Mouse (Mus musculus): ENCODE measurements around the gene Galk2. TPM values are rescaled to one million over a fixed set of nuclear protein-coding genes. Genes with fewer than 3 reads are reported as not detected.

The Galk2 gene
- total and polyA plus RNA-seq, 2 experiments from 2014 or later, result 27.8 to 28.5 TPM

DNA sequence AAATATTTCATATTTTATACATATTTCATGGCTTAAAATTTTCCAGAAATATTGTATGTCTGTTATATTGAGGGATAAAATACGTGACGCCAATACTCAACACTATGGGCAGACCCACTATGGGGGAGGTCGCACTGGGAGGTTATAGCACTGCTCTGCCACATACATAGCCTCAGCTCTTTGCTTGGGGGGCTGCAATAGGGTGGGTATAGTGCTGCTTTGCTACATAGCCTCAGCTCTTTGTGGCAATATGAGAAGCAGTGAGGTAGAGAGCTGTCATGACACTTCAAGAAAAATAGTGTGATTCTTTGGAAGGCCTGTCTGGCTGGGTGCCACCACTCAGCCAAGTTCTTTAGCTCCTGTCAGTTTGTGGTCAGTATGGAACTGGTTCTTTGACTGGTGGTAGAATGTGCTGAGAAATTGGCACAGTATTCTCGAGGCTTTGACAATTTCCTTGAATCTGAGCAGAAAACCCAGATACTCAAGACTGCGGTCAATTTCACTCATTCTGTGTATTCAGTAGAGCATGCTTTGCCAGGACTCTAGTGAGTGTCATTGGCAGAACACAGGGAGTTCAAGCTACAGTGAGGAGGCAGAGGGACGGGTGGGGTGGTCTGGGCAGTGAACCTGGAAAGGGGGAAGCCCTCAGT lies 80.2 kb downstream of the Galk2 start:
- Histone ChIP-seq H3K9me3 (ENCODE audit: low read length) (no peaks in the 10 kb centered on the region), H3K4me2 (ENCODE audit: low read depth) (no peak overlapping the region), H3K27me3 (ENCODE audit: insufficient read depth, low read length) (no peaks in the 10 kb centered on the region), H3K27ac (ENCODE audit: low read depth, low read length) (no peak overlapping the region), H3K36me3 (ENCODE audit: insufficient read depth) (no peaks in the 10 kb centered on the region), H3K9ac (no peak overlapping the region), H3K4me1 (ENCODE audit: insufficient read depth) (no peaks in the 10 kb centered on the region), H3K4me3 (ENCODE audit: low read depth, low read length) (no peak overlapping the region)
- peak; percentile 2 for DNase-seq
- TF ChIP-seq CTCF (IDR thresholded peaks at IDR 0.05; ENCODE audit: low read depth), result no peak
- ATAC-seq, result no peak; the same call in 1 of the 2 replicates
- 57% methylated on average over 6 of the region's 6 CpGs for WGBS

DNA sequence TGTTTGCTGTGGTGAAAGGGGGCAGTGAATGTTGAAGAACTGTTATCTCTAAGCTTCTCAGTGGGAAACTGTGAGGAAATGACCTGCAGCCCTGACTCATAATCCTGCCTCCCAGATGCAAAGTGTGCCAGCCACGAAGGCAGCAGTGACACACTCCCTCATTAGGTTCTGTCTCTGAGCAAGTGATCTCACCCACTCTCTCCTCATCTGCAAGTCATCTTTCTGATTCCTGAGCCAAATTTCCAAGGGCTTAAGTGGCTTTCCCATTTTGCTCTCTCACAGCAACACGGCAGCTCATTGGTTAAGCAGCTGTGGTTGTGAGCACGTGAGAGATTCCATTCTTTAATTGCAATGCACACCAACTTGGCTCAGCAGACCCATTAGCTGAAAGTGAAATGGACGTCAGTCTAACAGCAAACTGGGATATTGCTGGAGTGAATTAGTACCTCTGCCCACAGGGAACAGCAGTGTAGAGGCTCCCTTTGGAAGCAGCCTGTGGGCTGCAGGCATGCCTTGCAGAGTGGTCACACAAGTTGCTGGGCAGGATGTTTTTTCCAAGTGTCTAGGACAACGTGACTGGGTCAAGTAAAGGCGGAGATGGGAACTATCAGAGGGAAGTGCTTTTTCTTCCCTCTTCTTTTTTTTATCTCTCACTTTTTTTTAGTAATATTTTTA lies 82.3 kb downstream of the Galk2 start:
- no peaks in the 10 kb centered on the region for H3K4me1 ChIP-seq (ENCODE audit: insufficient read depth)
- no peak overlapping the region for H3K4me3 ChIP-seq (ENCODE audit: low read depth, low read length)
- ATAC-seq (no peak; the same call in 1 of the 2 replicates), DNase-seq (no peak)
- H3K36me3 ChIP-seq (ENCODE audit: insufficient read depth), result no peaks in the 10 kb centered on the region
- no peak overlapping the region for H3K27ac ChIP-seq (ENCODE audit: low read depth, low read length)
- TF ChIP-seq CTCF (IDR thresholded peaks at IDR 0.05; ENCODE audit: low read depth), result no peak
- no peaks in the 10 kb centered on the region for H3K9me3 ChIP-seq (ENCODE audit: low read length)
- 52% methylated on average over 6 of the region's 6 CpGs for WGBS
- H3K9ac ChIP-seq, result no peak overlapping the region
- no peak overlapping the region for H3K4me2 ChIP-seq (ENCODE audit: low read depth)
- H3K27me3 ChIP-seq (ENCODE audit: insufficient read depth, low read length), result no peaks in the 10 kb centered on the region

DNA sequence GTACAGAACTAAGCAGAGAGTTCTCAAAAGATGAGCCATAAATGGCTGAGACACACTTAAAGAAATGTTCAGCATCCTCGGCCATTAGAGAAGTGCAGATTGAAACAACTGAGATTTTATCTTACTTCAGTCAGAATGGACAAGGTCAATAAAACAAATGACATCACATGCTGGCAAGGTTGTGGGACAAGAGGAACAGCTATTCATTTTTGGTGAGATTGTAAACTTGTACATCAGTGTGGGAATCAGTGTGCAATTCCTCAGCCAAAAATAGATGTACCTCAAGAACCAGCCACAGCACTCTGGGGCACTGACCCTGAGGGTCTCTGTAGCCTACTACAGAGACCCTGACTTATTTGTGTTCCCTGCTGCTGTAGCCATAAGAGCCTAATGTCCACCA lies 84.4 kb downstream of the Galk2 start:
- Histone ChIP-seq H3K27me3 (ENCODE audit: insufficient read depth, low read length) (no peaks in the 10 kb centered on the region), H3K27ac (ENCODE audit: low read depth, low read length) (no peak overlapping the region), H3K9ac (no peak overlapping the region), H3K4me3 (ENCODE audit: low read depth, low read length) (no peak overlapping the region), H3K9me3 (ENCODE audit: low read length) (no peaks in the 10 kb centered on the region), H3K4me1 (ENCODE audit: insufficient read depth) (no peaks in the 10 kb centered on the region), H3K4me2 (ENCODE audit: low read depth) (no peak overlapping the region), H3K36me3 (ENCODE audit: insufficient read depth) (0 out of 2 replicates have a peak, but pooled peaks cover 3% of the 10 kb centered on the region)
- no peak for DNase-seq
- 75% methylated on average over 1 of the region's 1 CpGs for WGBS
- no peak for ATAC-seq
- TF ChIP-seq CTCF (IDR thresholded peaks at IDR 0.05; ENCODE audit: low read depth), result no peak

DNA sequence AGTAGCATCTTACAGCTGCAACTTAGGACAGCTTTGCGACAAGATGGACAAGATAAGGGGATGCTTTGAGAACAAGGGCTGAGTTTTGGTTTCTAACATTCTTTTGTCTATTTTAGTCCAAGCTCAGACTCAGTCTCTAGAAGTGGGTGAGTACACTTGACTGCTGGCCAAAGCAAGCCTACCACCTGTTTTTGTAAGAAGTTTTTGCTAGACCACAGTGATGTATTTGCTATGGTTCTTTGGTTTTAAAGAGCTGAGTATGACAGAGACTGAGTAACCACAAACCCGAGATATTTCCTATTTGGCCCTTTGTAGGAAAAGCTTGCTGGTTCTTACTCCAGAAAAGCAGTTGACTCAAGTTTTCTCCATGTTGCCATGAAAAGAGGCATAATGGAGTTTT lies 89.3 kb downstream of the Galk2 start:
- Histone ChIP-seq H3K9ac (no peak overlapping the region), H3K4me2 (ENCODE audit: low read depth) (no peak overlapping the region), H3K9me3 (ENCODE audit: low read length) (no peaks in the 10 kb centered on the region), H3K27ac (ENCODE audit: low read depth, low read length) (no peak overlapping the region), H3K4me1 (ENCODE audit: insufficient read depth) (no peaks in the 10 kb centered on the region), H3K36me3 (ENCODE audit: insufficient read depth) (peaks cover 11% of the 10 kb centered on the region; the same call in 1 of the 2 replicates), H3K27me3 (ENCODE audit: insufficient read depth, low read length) (no peaks in the 10 kb centered on the region), H3K4me3 (ENCODE audit: low read depth, low read length) (no peak overlapping the region)
- no peak for ATAC-seq
- DNase-seq, result no peak
- 97% methylated on average over 2 of the region's 2 CpGs for WGBS
- no peak for TF ChIP-seq CTCF (IDR thresholded peaks at IDR 0.05; ENCODE audit: low read depth)

DNA sequence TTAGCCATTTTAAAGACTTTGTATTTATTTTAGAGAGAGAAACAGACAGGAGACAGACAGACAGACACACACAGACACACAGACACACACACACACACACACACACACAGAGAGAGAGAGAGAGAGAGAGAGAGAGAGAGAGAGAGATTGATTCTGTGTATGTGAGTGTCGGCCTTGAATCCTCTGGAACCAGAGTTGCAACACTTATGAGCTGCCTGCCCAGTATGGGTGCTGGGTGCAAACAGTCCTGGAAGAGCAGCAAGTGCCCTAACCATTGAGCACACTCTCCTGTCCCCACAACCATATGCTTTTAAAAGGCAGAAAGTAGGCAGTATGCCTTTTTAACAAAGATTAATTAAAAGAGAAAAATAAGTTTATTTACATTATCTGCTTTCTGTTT lies 109.9 kb downstream of the Galk2 start:
- no peaks in the 10 kb centered on the region for H3K27me3 ChIP-seq (ENCODE audit: insufficient read depth, low read length)
- 76% methylated on average over 1 of the region's 1 CpGs for WGBS
- no peaks in the 10 kb centered on the region for H3K36me3 ChIP-seq (ENCODE audit: insufficient read depth)
- no peak overlapping the region for H3K9ac ChIP-seq
- H3K4me3 ChIP-seq (ENCODE audit: low read depth, low read length), result no peak overlapping the region
- no peak for DNase-seq
- TF ChIP-seq CTCF (IDR thresholded peaks at IDR 0.05; ENCODE audit: low read depth), result no peak
- no peak for ATAC-seq
- H3K4me1 ChIP-seq (ENCODE audit: insufficient read depth), result no peaks in the 10 kb centered on the region
- H3K9me3 ChIP-seq (ENCODE audit: low read length), result no peaks in the 10 kb centered on the region
- no peak overlapping the region for H3K27ac ChIP-seq (ENCODE audit: low read depth, low read length)
- no peak overlapping the region for H3K4me2 ChIP-seq (ENCODE audit: low read depth)

DNA sequence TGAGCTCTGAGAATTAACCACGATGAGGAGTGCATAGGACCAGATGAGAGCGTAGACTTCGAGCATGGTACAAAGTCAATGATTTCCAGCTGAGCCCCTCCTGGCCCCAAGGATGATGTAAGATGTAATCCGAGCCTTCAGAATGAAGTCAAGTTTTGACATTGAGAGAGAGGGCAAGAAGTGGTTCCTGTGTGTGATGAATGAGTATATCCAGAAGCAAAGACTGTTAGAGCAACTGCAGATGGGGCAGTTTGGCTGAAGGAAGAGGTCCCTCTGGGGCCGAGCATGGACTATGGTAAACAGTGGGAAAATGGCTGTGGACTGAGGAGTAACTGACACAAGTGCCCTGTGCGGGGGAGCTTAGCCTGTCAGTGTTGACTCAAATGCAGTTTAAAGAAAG lies 114.3 kb downstream of the Galk2 start:
- Histone ChIP-seq H3K4me1 (ENCODE audit: insufficient read depth) (no peaks in the 10 kb centered on the region), H3K9ac (no peak overlapping the region), H3K27me3 (ENCODE audit: insufficient read depth, low read length) (no peaks in the 10 kb centered on the region), H3K4me2 (ENCODE audit: low read depth) (no peak overlapping the region), H3K9me3 (ENCODE audit: low read length) (no peaks in the 10 kb centered on the region), H3K36me3 (ENCODE audit: insufficient read depth) (no peaks in the 10 kb centered on the region), H3K27ac (ENCODE audit: low read depth, low read length) (no peak overlapping the region), H3K4me3 (ENCODE audit: low read depth, low read length) (no peak overlapping the region)
- WGBS, result 76% methylated on average over 6 of the region's 6 CpGs
- no peak for TF ChIP-seq CTCF (IDR thresholded peaks at IDR 0.05; ENCODE audit: low read depth)
- ATAC-seq, result no peak
- no peak for DNase-seq

DNA sequence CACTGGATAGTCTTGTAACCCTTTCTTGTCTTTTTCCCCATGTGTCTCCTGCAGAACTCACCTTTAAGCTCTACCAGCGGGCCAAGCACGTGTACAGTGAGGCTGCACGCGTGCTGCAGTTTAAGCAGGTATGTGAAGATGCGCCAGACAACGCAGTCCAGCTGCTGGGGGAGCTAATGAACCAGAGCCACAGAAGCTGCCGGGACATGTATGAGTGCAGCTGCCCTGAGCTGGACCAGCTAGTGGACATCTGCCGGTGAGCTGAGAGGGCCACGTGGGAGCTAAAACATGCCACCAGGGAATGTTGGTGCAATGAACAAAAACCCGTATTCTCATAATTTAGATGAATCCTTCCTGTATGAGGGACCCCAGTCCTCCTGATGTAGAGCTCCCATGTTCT lies 116.3 kb downstream of the Galk2 start:
- no peaks in the 10 kb centered on the region for H3K9me3 ChIP-seq (ENCODE audit: low read length)
- no peak overlapping the region for H3K27ac ChIP-seq (ENCODE audit: low read depth, low read length)
- H3K36me3 ChIP-seq (ENCODE audit: insufficient read depth), result no peaks in the 10 kb centered on the region
- no peak for TF ChIP-seq CTCF (IDR thresholded peaks at IDR 0.05; ENCODE audit: low read depth)
- DNase-seq (no peak), ATAC-seq (no peak)
- H3K4me1 ChIP-seq (ENCODE audit: insufficient read depth), result no peaks in the 10 kb centered on the region
- WGBS, result over 99% methylated on average over 10 of the region's 10 CpGs
- no peak overlapping the region for H3K4me2 ChIP-seq (ENCODE audit: low read depth)
- no peak overlapping the region for H3K4me3 ChIP-seq (ENCODE audit: low read depth, low read length)
- no peak overlapping the region for H3K9ac ChIP-seq
- H3K27me3 ChIP-seq (ENCODE audit: insufficient read depth, low read length), result no peaks in the 10 kb centered on the region

All from forebrain, postnatal 0 days (tissue).